Mouse (Mus musculus): ENCODE results near the gene Mast4.
A peak's percentile ranks its signal among the peaks of the same experiment; 100 is the strongest.

- TF ChIP-seq CTCF (IDR thresholded peaks at IDR 0.05; ENCODE audit: control insufficient read depth, insufficient read depth, insufficient read length) (no peak), USF1 (IDR thresholded peaks at IDR 0.05; ENCODE audit: low read depth) (peak; percentile 19), MAX (IDR thresholded peaks at IDR 0.05) (peak; percentile 70), FOSL1 (IDR thresholded peaks at IDR 0.05; ENCODE audit: insufficient read depth, low read length, poor library complexity, severe bottlenecking) (peak; percentile 62), MYOD1 (IDR thresholded peaks at IDR 0.05; ENCODE audit: control insufficient read depth, insufficient read length, low read depth) (peak; percentile 35), MYOG (IDR thresholded peaks at IDR 0.05; ENCODE audit: control insufficient read depth, extremely low read depth, insufficient read length) (no peak), CEBPB (IDR thresholded peaks at IDR 0.05; ENCODE audit: low read depth) (peak; percentile 62)
These were observed 94.6 kb downstream of the Mast4 start for GRCm38 (mm10) chr13:103239654-103240053.

Data from C2C12 (cell line).